Mouse (Mus musculus) hindbrain, embryonic 13.5 days (tissue): Measurements from ENCODE around the gene Letm1. TPM values are rescaled to one million over a fixed set of nuclear protein-coding genes. Genes with fewer than 3 reads are reported as not detected.

ENCODE experiments used
- ATAC-seq: fragments of 200-750 bp; cut with Nextera tagmentation; 2 replicates; pipeline ENCODE4 v1.8.0; 2017; ENCODE audit warnings: moderate TSS enrichment; ENCODE audit not compliant: low FRiP score
- H3K27ac ChIP-seq: fragments of 300-500 bp; sonication (generic); 2 replicates; pipeline ENCODE4 v1.5.1; 2015; ENCODE audit warnings: inconsistent platforms, mild to moderate bottlenecking, moderate library complexity
- H3K27me3 ChIP-seq: fragments of 300-500 bp; sonication (generic); 2 replicates; pipeline ENCODE4 v1.6.1; 2015; ENCODE audit warnings: mild to moderate bottlenecking, inconsistent platforms
- H3K36me3 ChIP-seq: fragments of 300-500 bp; sonication (generic); 2 replicates; pipeline ENCODE4 v1.6.1; 2015; ENCODE audit warnings: mild to moderate bottlenecking, inconsistent platforms
- H3K4me1 ChIP-seq: fragments of 300-500 bp; sonication (generic); replicated peaks from 2 replicates; pipeline ENCODE4 v1.6.1; 2015; ENCODE audit warnings: inconsistent platforms
- H3K4me2 ChIP-seq: fragments of 300-500 bp; sonication (generic); 2 replicates; pipeline ENCODE4 v1.6.1; 2015; ENCODE audit warnings: inconsistent platforms, mild to moderate bottlenecking, moderate library complexity
- H3K4me3 ChIP-seq: fragments of 300-500 bp; sonication (generic); 2 replicates; pipeline ENCODE4 v1.5.1; 2015; ENCODE audit warnings: mild to moderate bottlenecking, inconsistent platforms
- H3K9ac ChIP-seq: fragments of 300-500 bp; sonication (generic); 2 replicates; pipeline ENCODE4 v1.6.1; 2015; ENCODE audit warnings: mild to moderate bottlenecking, inconsistent platforms
- H3K9me3 ChIP-seq: fragments of 300-500 bp; sonication (generic); 2 replicates; pipeline ENCODE4 v1.6.1; 2016; ENCODE audit warnings: inconsistent platforms
- WGBS: fragments of 180-500 bp; shearing (Covaris S2); methylation state at CpG from one replicate; pipeline ENCODE4 v1.1.7; 2015; 5-methylcytosine and 5-hydroxymethylcytosine counted together
- polyA plus RNA-seq: library from polyadenylated mRNA; unstranded; fragments of >200 nt; fragmentation: Nextera tagmentation; extraction: Ambion mirVana; gene quantifications from 2 replicates; pipeline ENCODE4 v1.2.1, GENCODE M21; 2015

The Letm1 gene
- polyA plus RNA-seq, 1 experiment from 2014 or later = 58.5 TPM

GRCm38 (mm10) chr5:33721541-33722265 is 60.9 kb downstream of the Letm1 start, which contains the start of gene Fgfr3:
Fgfr3 (plus strand) TSS chr5:33721674.
- Histone ChIP-seq H3K36me3 (no peaks in the 10 kb centered on the region), H3K4me2 (peak within 1 kb of the TSS; percentile 98), H3K9ac (peak within 1 kb of the TSS; percentile 85), H3K4me3 (peak within 1 kb of the TSS; percentile 68), H3K27ac (peak within 1 kb of the TSS; percentile 84), H3K27me3 (peaks cover 50% of the 10 kb centered on the region), H3K9me3 (no peaks in the 10 kb centered on the region), H3K4me1 (peaks cover 62% of the 10 kb centered on the region)
- peak; percentile 45; the same call in 1 of the 2 replicates for ATAC-seq
- under 1% methylated on average over 73 of the region's 73 CpGs for WGBS

DNA sequence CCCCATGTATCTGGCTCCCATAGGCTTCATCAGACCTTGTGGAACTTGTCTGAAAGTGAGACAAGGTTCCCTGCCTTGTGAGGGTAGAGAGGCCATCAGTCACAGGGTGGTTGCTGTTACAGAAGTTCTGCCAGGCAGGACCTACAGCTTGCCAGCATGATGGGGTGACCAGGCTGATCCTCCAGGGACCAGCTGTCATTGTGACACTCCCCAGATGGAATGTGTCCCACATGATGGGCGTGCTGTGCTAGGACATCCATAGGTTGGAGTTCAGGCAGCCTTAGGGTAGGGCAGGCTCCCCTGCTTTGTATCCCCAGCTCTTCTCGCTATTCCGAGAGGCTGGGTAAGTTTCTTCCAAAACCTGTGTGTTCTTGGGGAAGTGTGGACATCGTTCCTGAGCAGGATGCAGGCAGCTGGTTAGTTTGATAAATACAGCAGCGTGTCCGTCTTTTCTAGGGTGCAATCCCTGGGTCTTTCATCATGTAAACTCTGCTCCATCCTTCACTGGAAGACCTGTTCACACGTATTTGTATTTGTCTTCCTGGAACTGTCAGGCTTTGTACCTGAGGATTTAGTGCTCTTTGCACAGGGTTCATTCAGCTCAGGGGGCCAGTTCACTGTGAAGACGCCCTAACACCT is 61.6 kb downstream of the Letm1 start:
- Histone ChIP-seq H3K36me3 (no peaks in the 10 kb centered on the region), H3K4me2 (peak overlapping the region; percentile 98), H3K27me3 (peaks cover 46% of the 10 kb centered on the region), H3K4me1 (peaks cover 62% of the 10 kb centered on the region), H3K9ac (peak overlapping the region; percentile 85; the same call in 1 of the 2 replicates), H3K9me3 (no peaks in the 10 kb centered on the region), H3K4me3 (peak overlapping the region; percentile 68), H3K27ac (no peak overlapping the region)
- no peak for ATAC-seq
- 8% methylated on average over 8 of the region's 8 CpGs for WGBS

DNA sequence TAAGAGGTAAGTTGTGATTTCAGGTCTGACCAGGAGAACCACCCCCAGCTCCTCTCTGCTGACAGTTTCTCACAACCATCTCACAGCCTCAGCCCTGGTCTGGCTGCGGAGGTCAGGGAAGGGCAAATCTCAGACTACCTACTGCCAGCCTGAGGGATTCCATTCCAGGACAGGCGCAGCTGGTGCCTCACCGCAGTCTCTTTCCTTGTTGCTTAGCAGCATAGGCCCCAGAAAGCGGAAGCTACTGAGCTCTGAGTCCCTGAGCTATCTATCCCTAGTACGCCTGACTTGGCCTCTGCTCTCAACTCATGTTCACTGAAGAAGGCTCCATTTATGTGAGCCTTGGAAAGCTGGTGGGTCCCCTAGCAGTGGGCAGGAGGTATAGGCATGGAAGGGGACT is 64.2 kb downstream of the Letm1 start:
- no peaks in the 10 kb centered on the region for H3K9me3 ChIP-seq
- H3K27ac ChIP-seq = no peak overlapping the region
- H3K4me2 ChIP-seq = no peak overlapping the region
- H3K4me1 ChIP-seq = peaks cover 38% of the 10 kb centered on the region
- no peaks in the 10 kb centered on the region for H3K36me3 ChIP-seq
- 49% methylated on average over 5 of the region's 5 CpGs for WGBS
- no peak for ATAC-seq
- peaks cover 44% of the 10 kb centered on the region for H3K27me3 ChIP-seq
- H3K4me3 ChIP-seq = no peak overlapping the region
- no peak overlapping the region for H3K9ac ChIP-seq

GRCm38 (mm10) chr5:33716467-33716866 is 66.2 kb downstream of the Letm1 start:
- H3K4me2 ChIP-seq = no peak overlapping the region
- peaks cover 18% of the 10 kb centered on the region for H3K4me1 ChIP-seq
- peaks cover 40% of the 10 kb centered on the region for H3K27me3 ChIP-seq
- no peak overlapping the region for H3K27ac ChIP-seq
- WGBS = 82% methylated on average over 6 of the region's 6 CpGs
- no peak overlapping the region for H3K4me3 ChIP-seq
- no peaks in the 10 kb centered on the region for H3K9me3 ChIP-seq
- ATAC-seq = no peak
- no peak overlapping the region for H3K9ac ChIP-seq
- no peaks in the 10 kb centered on the region for H3K36me3 ChIP-seq

DNA sequence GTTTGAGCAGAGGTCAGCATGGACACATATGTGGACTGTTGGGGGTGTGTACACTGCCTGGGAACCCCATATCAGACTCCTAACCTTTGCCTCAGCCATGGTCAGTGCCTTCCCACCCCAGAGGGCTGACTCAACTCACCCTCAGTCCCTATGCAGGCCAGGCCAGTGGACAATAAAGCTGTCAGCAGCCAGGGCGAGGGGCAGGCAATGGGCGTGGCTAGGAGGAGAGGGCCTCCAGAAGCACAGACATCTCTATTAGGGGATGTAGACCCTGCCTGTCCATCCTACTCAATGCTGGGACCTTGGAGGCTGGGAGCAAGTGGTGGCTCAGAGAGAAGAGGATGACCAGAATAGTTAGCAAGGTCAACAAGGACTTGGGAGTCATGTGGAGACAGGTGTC is 67.4 kb downstream of the Letm1 start:
- ATAC-seq = no peak
- H3K9me3 ChIP-seq = no peaks in the 10 kb centered on the region
- no peak overlapping the region for H3K4me3 ChIP-seq
- H3K4me2 ChIP-seq = no peak overlapping the region
- H3K4me1 ChIP-seq = peaks cover 10% of the 10 kb centered on the region
- H3K9ac ChIP-seq = no peak overlapping the region
- H3K27ac ChIP-seq = no peak overlapping the region
- no peaks in the 10 kb centered on the region for H3K36me3 ChIP-seq
- 28% methylated on average over 2 of the region's 2 CpGs for WGBS
- H3K27me3 ChIP-seq = peaks cover 30% of the 10 kb centered on the region

DNA sequence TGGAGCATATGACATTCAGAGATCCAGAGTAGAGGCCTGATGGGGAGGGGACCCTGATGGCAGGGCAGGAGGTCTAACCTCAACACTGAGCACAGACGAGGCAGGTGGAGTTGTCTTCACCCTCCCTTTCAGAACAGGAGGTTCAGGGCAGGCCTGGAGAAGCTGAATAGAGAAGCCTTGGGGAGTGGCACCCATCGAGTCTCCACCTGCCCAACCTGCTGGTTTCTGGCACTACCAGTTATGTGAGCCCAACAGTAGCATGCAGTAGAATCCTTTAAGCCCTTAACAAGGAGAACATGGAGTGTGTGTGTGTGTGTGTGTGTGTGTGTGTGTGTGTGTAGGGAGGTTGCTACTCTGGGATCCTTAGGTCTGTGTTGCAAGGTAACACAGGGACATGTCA is 70.1 kb downstream of the Letm1 start:
- Histone ChIP-seq H3K4me2 (no peak overlapping the region), H3K27me3 (peaks cover 18% of the 10 kb centered on the region; the same call in 1 of the 2 replicates), H3K27ac (no peak overlapping the region), H3K9ac (no peak overlapping the region), H3K36me3 (no peaks in the 10 kb centered on the region), H3K4me3 (no peak overlapping the region), H3K9me3 (no peaks in the 10 kb centered on the region), H3K4me1 (0 out of 2 replicates have a peak, but pooled peaks cover 2% of the 10 kb centered on the region)
- no peak for ATAC-seq
- WGBS = 82% methylated on average over 2 of the region's 2 CpGs

- H3K4me1 ChIP-seq = peaks cover 32% of the 10 kb centered on the region
- H3K4me2 ChIP-seq = no peak overlapping the region
- no peaks in the 10 kb centered on the region for H3K9me3 ChIP-seq
- H3K4me3 ChIP-seq = no peak overlapping the region
- H3K27me3 ChIP-seq = peaks cover 14% of the 10 kb centered on the region; the same call in 1 of the 2 replicates
- 59% methylated on average over 2 of the region's 2 CpGs for WGBS
- no peaks in the 10 kb centered on the region for H3K36me3 ChIP-seq
- no peak for ATAC-seq
- H3K27ac ChIP-seq = no peak overlapping the region
- no peak overlapping the region for H3K9ac ChIP-seq
These were observed 73.6 kb downstream of the Letm1 start for GRCm38 (mm10) chr5:33709037-33709436.

DNA sequence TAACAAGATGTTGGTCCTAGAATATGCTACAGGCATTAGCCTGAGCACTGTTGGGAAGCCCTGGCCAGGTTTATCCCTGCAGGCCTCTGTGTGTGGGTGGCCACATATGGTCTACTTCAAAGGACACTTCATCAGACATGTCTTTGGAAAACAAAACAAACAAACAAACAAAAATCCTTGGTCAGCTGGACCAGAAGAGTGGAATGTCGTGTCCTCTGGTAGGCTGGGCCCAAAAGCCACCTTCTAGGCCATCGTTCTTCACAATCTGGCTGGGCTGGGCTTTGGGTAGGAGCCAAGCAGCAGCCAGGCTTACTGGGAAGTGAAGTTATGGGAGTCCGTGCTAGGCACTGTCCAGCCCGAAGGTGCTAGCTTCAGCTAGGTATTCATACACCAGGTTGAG is 75.5 kb downstream of the Letm1 start:
- peaks cover 7% of the 10 kb centered on the region; the same call in 1 of the 2 replicates for H3K27me3 ChIP-seq
- no peaks in the 10 kb centered on the region for H3K36me3 ChIP-seq
- no peaks in the 10 kb centered on the region for H3K9me3 ChIP-seq
- H3K4me1 ChIP-seq = peaks cover 39% of the 10 kb centered on the region
- no peak overlapping the region for H3K9ac ChIP-seq
- H3K27ac ChIP-seq = no peak overlapping the region
- H3K4me2 ChIP-seq = no peak overlapping the region
- WGBS = 76% methylated on average over 4 of the region's 4 CpGs
- no peak for ATAC-seq
- H3K4me3 ChIP-seq = no peak overlapping the region

- H3K9me3 ChIP-seq = no peaks in the 10 kb centered on the region
- peaks cover 15% of the 10 kb centered on the region for H3K27me3 ChIP-seq
- H3K4me3 ChIP-seq = no peak overlapping the region
- peak overlapping the region; percentile 60 for H3K27ac ChIP-seq
- 89% methylated on average over 1 of the region's 1 CpGs for WGBS
- no peak for ATAC-seq
- no peak overlapping the region for H3K4me2 ChIP-seq
- H3K9ac ChIP-seq = no peak overlapping the region
- peaks cover 48% of the 10 kb centered on the region for H3K4me1 ChIP-seq
- H3K36me3 ChIP-seq = no peaks in the 10 kb centered on the region
These were observed 76.3 kb downstream of the Letm1 start for GRCm38 (mm10) chr5:33706350-33706629.

DNA sequence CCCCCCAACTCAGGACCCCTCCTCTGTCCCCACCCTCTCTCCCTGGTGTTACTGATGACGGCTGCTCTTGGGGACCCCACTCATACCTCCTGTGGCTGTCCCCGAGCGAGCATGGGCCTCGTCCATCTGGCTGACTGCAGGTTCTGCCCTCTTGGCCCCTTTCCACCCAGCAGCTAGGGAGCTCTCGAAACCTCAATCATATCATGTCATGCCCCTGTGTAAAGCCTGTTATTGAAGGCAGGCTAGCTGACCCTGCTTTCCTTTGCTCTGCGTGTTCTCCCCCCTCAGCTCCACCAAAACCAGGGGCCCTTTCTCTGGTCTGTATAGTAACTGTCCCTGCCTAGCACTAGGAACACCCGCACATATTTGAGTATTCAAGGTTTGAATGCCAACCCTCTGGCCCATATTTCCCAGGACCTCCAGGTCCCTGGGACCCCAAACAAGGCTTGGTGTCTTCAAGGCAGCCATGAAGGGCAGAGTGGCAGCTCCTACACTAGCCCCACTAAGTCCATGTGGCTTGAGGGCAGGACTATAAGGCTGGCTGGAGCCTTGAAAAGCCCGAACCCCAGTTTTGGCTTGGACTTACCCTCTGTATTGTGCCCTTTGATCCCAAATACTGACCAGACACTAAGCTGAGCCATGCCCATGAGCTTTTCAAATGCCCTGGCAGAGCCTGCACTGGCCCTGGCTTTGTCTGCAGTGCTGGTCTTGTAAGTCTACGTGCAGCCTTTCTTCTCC is 76.8 kb downstream of the Letm1 start:
- no peaks in the 10 kb centered on the region for H3K36me3 ChIP-seq
- no peaks in the 10 kb centered on the region for H3K9me3 ChIP-seq
- peaks cover 20% of the 10 kb centered on the region for H3K27me3 ChIP-seq
- H3K4me3 ChIP-seq = no peak overlapping the region
- no peak overlapping the region for H3K9ac ChIP-seq
- H3K27ac ChIP-seq = peak overlapping the region; percentile 60
- H3K4me1 ChIP-seq = peaks cover 51% of the 10 kb centered on the region
- no peak overlapping the region for H3K4me2 ChIP-seq
- 13% methylated on average over 9 of the region's 9 CpGs for WGBS
- ATAC-seq = peak; percentile 31; the same call in 1 of the 2 replicates

DNA sequence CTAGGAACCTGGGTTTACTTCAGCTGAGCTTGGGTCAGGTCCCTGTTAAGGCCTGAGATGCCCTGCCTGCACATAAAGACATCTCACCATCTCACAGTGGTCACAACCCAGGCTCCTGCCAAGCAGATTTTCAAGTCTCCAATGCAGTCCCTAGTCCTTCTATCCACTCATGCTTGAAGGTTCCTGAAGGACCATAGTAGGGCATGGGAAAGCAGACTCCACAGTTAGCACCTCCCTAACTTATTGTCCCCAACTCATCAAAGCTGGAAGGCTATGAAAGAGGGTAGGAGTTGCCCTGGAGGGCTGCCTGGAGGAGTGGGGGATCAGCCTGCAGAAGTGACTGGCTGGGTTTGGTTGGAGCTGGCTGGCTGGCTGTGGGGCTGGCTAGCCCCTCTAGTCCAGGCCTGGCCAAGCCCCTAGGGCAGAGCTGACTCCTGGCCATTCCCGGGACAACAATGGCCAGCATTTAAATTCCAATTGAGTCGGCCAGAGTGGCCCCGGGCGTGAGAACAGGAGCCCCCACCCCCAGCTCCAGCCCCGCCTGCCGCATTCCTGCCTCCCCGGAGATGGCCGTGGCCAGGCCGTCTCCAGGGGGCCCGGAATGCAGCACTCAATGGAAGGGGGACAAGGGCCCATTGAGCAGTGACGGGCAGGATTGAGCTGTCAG is 77.5 kb downstream of the Letm1 start:
- WGBS = 4% methylated on average over 11 of the region's 11 CpGs
- Histone ChIP-seq H3K9ac (no peak overlapping the region), H3K36me3 (no peaks in the 10 kb centered on the region), H3K4me1 (peaks cover 58% of the 10 kb centered on the region), H3K4me2 (no peak overlapping the region), H3K27me3 (peaks cover 27% of the 10 kb centered on the region), H3K9me3 (no peaks in the 10 kb centered on the region), H3K4me3 (no peak overlapping the region), H3K27ac (peak overlapping the region; percentile 76)
- peak; percentile 86 for ATAC-seq

DNA sequence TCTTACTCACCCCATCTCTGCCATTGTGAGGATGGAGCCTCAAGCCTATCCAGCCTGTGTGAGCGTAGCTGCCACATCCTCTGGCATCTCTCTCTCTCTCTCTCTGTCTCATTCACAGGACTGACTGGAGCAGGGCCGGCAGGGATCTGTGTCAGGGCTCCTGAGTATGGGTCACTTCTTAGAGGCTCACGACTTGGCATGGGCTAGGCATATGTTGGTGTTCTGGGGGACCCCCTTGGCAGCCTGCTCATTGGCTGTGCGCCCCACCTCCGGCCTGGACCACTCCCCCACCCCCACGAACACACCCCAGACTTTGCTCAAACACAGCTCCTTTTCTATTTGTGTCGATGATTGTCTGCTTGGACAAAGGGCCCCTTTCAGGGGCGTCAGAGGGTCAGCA is 78.6 kb downstream of the Letm1 start:
- ATAC-seq = peak; percentile 44
- 0 out of 2 replicates have a peak overlapping the region, but pooled peaks have one; percentile 2 for H3K9ac ChIP-seq
- H3K27me3 ChIP-seq = peaks cover 36% of the 10 kb centered on the region
- no peak overlapping the region for H3K4me3 ChIP-seq
- H3K27ac ChIP-seq = peak overlapping the region; percentile 76; the same call in 1 of the 2 replicates
- no peak overlapping the region for H3K4me2 ChIP-seq
- H3K9me3 ChIP-seq = no peaks in the 10 kb centered on the region
- H3K4me1 ChIP-seq = peaks cover 69% of the 10 kb centered on the region
- no peaks in the 10 kb centered on the region for H3K36me3 ChIP-seq
- WGBS = 11% methylated on average over 8 of the region's 8 CpGs
